Mouse (Mus musculus): ENCODE results near the gene Smpdl3a.

- TF ChIP-seq CTCF (IDR thresholded peaks at IDR 0.05; ENCODE audit: low read depth) (no peak), EP300 (IDR thresholded peaks at IDR 0.05; ENCODE audit: low read depth) (no peak)
Observed at GRCm38 (mm10) chr10:57763044-57763443, 31.1 kb upstream of the Smpdl3a start.
